Mouse (Mus musculus) gastrocnemius, postnatal 10 days (tissue): ENCODE measurements around the gene a. TPM values are rescaled to one million over a fixed set of nuclear protein-coding genes. Genes with fewer than 3 reads are reported as not detected.

Experiments used
- DNase-seq: peaks from one replicate; pipeline ENCODE4 v3.0.0; 2021; ENCODE audit warnings: mixed read lengths
- total RNA-seq, 2 experiments: library from RNA; stranded (reverse); gene quantifications; 2 replicates each; pipeline ENCODE4 v1.2.3; 2021

The a gene
- total RNA-seq, 2 experiments from 2014 or later = not detected

DNA sequence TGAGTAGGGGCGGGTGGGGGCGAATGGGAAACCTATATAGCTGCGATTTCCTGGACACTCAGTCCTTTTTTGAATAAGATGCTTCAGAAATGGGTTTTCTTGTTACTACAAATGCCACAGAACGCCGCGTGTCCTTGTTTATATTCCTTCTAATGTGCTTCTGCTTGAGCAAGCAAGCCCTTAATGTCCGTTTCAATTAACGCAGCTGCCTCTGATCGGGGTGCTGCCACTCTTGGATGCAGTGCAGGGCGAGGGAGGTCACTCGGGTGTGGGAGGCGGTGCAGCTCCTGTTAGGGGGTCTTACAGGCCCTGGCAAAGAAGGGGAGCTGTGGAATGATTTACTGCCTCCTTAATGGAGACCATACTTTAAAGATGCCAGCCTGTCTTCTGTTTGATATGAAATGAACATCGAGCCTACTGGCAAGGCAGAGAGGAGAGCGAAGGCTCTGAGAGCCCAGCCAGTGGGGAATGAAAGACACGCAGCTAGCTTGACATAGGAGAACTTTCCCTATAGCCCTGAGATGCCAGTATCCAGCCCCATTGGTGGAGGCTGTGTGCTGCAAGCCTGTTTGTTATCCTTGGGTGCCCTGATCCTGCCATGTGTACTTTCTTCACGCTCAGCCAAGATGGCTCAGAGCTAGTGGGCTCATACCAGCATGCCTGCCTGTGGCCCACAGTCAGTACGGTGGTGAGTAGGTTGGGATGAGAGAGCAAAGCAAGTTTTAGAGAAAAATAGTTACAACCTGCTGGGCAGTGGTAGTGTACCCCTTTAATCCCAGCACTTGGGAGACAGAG, 8.1 kb upstream of the a start:
- no peak for DNase-seq

GRCm38 (mm10) chr2:154785284-154785683, 5.9 kb upstream of the a start:
- DNase-seq = no peak

GRCm38 (mm10) chr2:154786187-154786586, 5.0 kb upstream of the a start:
- DNase-seq = no peak

- DNase-seq = no peak
Measured at GRCm38 (mm10) chr2:154786776-154787175, 4.4 kb upstream of the a start.

- no peak for DNase-seq
Measured at GRCm38 (mm10) chr2:154789381-154789780, 1.8 kb upstream of the a start.

DNA sequence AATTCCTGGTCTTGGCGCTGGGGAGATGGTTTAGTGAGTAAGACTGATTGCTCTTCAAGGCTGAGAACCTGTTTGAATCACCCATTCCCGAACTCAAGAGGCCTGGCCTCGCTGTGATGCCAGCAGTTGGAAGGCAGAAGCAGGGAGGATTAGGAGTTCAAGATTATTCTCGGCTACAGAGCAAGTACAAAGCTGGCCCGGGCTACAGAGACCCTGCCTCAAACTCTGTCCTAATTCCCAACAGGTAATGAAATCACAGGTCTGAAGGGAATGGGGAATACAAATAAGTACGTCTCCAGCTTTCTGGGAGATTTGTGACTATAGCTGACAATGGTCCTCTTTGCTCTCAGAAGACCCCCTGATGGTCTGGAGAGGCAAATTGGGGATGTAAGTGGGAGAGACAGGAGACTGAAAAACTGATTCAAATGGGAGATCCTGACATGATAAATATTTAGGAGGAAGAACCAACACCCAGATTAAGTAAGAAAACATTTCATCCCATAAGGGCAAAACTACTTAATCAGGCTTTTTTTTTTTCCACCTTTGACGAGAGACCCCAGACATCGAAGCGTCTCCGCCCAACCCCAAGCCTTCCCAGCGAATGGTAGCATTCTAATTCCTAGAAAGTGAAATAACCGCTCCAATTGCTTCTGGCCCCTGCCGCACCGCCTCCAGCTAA, 1.1 kb upstream of the a start:
- no peak for DNase-seq

DNA sequence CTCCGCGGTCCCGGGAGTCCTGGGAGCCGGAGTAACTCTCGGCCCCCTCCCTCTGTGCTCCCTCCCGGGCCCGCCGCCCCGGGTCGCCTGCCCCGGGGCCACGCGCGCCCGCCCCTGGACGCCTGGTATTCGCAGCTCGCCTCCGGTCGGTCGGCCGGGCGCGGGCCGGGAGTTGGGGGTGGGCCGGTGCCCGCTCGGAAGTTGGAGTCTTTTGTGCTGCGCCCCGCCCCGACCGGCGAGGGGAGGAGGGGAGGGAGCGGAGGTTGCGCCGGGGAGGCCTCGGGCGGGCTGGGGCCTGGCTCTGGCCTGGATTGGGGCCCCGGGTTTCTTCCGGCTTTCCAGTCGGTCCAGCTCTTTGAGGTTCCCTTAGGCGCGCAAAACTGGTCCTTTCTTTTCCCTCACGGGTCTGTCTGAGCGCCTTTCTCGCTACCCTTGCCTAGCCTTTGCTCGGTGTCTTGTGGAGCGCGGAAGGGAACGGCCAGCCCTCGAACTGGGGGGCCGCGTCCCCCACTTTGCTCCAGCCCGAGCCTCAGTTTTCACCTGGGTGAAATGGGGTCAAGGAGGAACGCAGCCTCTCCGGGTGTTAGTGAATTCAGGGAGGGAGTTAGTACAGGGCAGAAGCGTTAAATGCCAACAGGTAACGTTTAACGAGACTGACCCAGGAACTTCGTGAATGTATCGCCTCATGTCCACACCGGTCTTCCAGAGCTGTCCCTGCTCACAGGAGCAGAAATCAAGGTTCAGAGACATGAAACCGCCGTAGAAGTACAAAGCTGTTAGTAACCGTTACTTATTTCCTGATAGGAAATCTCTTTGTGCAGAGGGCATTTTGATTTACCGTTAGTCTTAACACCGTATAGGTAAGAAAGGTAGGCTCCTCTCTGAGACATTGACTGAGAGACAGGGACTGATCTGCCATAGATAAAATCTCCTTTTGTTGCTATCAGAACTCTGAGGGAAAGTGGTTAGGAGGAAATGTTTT, 750 bp downstream of the a start:
- peak; percentile 82 for DNase-seq

- no peak for DNase-seq
Measured at GRCm38 (mm10) chr2:154803372-154803771, 12.2 kb downstream of the a start.

DNA sequence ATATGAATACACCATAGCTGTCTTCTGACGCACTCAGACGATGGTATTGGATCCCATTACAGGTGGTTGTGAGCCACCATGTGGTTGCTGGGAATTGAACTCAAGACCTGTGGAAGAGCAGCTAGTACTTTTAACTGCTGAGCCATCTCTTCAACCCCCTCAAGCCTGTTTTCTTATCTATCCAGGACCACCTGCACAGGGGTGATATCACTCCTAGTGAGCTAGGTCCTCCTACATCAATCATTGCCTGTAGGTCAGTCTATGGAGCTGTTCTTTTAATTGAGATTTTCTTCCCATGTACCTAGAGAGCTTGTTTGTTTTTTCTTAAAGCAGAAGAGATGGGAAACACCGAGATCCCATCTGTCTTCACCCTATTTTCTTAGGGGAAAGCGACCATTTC, 12.6 kb downstream of the a start:
- no peak for DNase-seq

- DNase-seq = no peak
Measured at GRCm38 (mm10) chr2:154807689-154808088, 16.5 kb downstream of the a start.

GRCm38 (mm10) chr2:154809107-154809762, 18.0 kb downstream of the a start:
- DNase-seq = no peak

- DNase-seq = no peak
Measured at GRCm38 (mm10) chr2:154810821-154811220, 19.6 kb downstream of the a start.

- DNase-seq = no peak
Measured at GRCm38 (mm10) chr2:154813426-154813825, 22.2 kb downstream of the a start.

DNA sequence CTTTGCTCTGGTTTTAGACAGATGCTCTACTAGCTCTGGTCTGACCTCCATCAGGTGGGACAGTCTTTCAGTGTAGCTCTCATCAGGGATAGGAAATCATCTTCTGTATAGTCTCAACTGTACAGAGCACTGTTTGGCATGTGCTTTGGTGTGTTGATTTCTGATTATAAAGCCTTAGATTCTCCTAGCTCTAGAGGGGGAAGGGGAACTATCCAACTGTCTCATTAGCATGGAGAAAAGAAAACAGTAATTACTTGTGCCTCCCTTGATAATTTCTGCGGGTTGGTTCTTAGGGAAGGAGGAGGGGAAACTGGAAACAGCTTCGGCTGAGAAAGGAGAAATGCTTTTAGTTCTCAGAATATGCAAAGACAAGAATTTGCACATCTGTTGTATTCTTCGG, 25.9 kb downstream of the a start:
- no peak for DNase-seq

GRCm38 (mm10) chr2:154817788-154818187, 26.6 kb downstream of the a start:
- peak; percentile 40 for DNase-seq

DNA sequence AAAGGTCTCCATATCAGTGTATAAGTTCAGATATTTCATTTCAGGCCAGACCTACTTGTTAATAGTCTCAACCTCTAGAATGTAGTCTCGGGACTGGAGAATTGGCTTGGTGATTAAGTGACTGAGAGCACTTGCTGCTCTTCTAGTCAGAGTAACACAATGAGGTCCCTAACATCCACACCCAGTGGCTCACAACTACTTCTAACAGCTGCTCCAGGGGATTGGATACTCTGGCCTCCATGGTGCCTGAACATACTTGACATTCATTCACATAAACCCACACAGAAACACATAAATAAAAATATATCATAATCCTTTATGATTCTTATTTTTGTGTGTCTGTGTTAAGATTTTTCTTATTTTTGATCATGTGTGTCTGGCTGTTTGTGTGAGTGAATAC, 27.4 kb downstream of the a start:
- no peak for DNase-seq

DNA sequence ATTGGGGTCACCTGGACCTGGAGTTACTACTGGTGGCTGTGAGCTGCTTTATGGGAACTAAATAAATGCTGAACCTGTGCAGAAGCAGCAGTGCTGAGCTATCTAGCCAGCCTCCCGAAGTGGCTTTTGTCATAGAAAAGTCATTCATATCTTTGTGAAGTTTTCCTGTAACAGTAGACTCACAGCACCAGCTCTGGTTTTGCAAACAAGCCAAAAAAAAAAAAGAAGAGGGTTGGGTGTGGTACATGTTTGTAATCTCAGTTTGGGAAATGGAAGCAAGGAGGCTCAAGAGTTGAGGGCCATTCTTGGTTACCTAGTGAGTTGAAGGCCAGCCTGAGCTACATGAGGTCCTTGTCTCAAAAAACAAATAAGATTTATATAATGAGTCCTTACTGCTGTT, 29.1 kb downstream of the a start:
- no peak for DNase-seq

DNA sequence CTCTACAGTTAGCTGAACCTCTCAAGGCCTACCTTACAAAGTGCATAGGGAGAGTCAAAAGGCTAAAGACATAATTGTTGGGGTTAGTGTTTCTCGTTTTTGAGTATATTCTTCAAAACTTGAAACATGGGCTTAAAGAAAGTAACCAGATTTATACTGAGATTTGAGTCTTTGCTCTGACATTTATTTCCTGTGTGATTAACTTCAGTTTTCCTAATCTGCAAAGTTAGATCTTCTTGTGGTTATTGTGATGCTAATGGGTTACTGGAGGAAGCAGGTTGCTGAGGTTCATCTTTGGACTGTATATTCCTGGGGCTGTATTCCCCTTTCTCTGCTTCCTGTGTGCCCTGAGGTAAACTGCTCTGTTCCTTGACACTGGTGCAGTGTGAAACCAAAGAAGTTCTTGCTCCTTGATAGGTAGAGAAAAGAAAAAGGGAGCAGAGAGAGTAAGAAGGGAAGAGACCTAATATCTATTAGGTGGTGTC, 34.9 kb downstream of the a start:
- no peak for DNase-seq

- no peak for DNase-seq
Measured at GRCm38 (mm10) chr2:154827521-154827920, 36.3 kb downstream of the a start.

- no peak for DNase-seq
Measured at GRCm38 (mm10) chr2:154832471-154832870, 41.3 kb downstream of the a start.

- DNase-seq = no peak
Measured at GRCm38 (mm10) chr2:154834149-154834865, 43.1 kb downstream of the a start.
